Mouse (Mus musculus) kidney, postnatal 25 days (tissue): Measurements from ENCODE around the gene Oas1h.
"Not testable (repeated sequence)": the region's sequence is repeated elsewhere in the genome, so short reads cannot be mapped to it uniquely, and the experiment has no call there.

ENCODE experiments used
- DNase-seq, 2 experiments: peaks; one replicate each; pipeline ENCODE4 v3.0.0; 2021; ENCODE audit warnings: mixed read lengths in 2 of 2

Gene Oas1h

DNA sequence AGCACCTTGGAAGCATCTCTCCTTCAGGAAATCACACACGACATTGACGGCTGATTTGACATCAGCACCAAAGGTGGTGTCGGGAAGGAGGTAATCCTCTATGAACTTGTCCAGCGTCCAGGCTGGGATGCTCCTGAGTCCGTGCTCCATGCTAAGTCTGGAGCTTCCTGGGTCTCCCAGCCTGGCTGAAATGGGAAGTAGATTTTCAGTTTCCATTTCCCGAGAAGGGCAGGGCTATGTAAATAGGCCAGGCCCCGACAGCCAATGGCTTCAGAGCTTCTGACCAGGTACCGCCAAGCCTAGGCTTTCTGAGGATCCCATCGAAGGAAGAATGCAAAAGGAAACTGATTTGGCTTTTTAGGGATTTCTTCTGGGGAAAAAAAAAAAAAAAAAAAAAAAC, 26.2 kb downstream of the Oas1h start, which contains the start of gene Oas1g:
Oas1g (minus strand) TSS at position 201 of the 400 bp plus-strand sequence.
- not testable (repeated sequence) for DNase-seq

DNA sequence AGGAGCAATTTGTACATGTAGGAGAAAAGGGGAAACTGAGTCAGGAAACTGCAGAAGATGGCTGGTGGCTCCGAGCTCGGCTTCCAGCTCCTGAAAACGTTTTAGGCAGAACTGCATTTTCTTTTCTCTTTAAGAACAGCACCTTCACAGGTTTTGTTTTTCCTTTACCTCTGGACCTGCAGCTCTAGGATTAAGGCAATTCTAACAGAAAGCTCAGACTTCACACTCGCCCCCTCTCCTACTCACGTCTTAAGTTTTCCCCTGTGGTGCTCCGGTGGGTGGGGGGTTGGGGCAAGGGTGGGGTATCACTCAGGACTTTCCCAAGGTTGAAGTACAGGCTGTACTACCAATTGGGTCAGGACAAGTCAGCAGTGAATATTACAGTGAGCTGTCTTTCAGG, 26.6 kb downstream of the Oas1h start:
- DNase-seq: no peak

DNA sequence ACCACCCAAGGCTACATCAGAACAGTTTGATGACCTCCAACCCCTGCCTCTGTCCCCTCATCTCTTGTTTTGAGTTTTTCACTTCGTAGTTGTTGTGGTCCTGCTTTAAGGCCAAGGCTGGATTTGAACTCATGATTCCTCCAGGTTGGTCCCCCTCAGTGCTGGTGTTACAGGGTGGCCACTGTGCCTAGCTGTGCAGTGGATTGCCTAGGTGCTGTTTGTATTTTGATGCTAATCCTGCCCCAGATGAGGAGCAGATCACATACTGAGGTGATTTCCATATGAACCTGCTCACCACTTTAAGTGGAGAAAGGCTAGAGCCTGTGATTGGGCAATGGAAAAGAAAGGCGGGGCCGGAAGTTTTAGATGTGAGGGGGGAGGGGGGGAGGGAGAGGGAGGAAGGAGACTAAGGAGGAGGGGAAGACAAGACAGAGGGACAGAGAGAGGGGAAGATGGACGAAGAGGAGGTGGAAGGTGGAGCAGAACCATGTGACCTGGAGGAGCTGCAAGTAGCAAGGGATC, 27.1 kb downstream of the Oas1h start:
- DNase-seq: not testable (repeated sequence)

DNA sequence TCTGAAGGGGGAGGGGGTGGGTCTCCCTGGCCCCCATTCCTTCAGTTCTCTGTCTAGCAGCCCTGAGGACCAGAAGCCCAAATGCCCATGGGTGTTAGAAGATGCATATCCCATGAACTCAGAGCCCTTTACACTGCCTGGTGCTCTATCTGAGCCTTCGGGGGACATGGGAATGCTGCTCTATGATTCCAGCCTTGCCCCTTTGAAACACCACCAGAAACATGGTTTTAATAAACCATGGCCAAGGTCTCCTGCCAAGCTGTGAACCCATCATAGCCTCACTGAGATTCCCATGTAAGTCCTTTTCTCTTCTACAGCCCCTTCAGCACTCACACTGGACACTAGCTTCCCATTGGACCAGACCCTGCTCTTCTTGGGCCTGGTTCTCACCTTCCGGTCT, 28.8 kb downstream of the Oas1h start:
- no peak for DNase-seq

DNA sequence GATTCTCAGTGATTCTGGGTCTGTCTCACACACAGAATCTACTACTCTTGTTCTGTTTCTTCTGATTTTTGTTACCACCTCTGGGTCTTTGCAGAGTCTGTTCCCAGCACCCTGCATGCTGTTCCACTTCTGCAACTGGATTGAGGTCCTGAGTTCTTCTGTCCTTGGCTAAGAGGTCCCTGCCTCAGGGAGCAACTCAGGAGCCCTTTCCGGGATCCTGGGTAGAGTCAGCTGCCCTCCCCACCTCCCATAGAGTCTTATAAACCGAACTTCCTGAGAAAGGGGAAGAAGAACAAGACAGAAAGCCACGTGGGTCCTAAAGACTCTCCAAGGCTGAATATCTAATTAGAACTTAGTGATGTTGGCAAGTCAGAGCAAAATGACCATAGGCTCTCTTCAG, 29.8 kb downstream of the Oas1h start:
- DNase-seq: no peak

DNA sequence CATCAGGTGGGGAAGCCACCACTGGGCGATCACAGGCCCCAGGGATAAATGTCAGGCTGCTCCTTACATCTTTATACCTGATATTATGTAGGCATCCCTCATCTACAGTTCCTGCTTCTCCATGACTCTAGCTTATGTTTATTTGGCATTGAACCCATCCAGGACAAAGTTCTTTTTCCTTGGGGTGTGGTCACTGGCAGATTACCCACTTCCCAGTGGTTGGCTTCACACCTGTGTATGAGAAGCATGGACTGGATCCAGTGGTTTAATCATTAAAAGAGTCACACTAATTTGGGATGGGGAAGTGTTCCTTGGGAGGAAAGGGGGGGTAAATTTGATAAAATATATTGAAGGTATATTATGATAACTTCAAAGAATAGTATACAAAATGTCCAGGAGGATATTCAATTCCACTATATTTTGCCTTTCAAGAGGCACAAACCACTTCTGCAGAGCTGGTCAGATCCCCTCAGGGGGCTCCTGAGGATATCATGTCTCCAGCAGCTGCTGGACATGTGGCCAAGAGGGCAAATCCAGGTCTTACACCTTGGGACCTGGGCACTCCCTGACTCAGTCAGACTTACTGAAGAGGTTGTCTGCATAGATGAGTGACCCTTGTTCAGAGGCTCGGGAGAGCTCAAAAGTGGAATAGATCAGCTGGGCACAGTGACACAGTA, 30.5 kb downstream of the Oas1h start:
- not testable (repeated sequence) for DNase-seq

DNA sequence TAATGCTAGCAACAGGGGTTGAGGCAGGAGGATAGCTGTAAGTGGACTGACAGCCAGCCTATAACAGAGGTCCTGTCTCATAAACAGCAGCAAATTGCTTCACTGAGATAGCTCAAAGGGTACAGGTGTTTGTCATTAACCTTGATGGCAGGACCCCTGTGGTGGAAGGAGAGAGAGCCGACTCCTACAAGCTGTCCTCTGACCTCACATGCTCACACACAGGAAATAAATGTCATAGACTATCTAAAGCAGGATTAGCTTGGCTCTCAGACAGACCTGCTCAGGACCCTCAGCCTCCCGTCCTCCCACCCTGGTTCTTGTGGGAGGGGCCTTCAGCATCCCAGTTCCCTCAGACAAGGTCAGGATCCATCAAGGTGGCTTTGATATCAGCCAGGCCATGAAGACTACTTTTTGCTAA, 31.0 kb downstream of the Oas1h start:
- no peak for DNase-seq

DNA sequence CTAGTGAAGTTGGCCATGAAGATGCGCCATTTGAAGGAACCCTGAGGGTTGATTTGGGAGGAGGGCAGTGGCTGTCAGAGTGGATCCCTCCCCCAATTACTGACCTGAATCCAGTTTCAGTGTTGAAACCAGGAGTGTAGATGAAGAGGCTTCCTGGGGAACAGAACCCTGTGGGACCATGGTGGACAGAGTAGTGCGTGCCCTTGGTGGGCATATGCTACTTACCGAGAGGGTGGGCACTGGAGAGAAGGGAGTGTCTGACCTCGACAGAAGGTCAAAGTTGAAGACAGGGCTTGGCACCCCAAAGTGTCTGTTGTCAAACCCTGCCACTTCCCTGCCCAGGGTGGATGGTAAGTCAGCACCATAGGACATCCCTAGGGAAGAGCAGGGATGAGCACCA, 32.6 kb downstream of the Oas1h start:
- DNase-seq: not testable (repeated sequence)

DNA sequence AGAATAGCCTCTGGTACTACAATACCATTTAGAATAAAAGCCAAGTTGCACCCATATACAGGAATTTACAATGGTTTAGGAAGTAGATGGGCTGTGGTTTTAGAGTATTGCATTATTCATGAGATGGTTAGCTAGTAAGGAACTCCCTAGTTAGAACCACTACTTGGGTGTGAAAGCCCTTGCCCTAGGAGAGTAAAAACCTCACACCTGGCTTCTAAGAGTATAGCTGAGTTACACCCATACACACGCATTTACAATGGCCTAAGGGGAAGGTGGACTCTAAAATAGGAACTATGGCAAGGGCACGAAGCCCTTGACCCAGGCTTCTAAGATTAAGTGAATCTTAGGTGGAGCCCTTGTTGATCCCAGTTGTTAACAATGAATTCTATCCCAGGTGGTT, 33.5 kb downstream of the Oas1h start:
- DNase-seq: not testable (repeated sequence)

DNA sequence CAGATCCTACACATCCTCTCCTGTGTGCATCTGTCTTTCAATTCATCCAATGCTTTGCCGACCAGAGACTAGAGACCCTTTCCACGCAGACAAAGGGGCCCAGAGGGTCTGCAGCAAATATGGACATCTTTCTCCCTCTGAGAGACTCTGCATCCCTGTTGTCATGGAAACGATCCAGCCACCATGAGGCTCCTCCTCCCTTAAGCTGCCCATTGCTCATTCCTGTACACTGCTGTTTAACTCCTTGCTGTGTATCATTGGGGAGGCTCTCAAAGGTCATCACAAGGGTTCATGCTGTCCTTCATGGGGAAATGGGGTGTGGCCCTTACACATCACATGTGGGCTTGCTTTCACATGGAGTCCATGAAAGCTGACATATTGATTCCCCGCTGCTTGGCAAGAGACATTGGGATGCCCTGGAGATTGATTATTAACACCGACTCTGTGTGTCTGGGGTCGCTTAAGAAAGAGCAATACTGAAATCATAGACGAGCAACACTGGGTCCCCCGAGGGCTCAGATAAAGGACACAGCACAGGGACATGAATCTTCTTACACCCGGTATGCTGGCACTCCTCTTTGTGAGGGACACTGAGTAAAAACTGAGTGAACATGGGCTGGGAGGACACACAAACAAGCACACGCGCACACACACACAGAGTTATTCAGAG, 34.1 kb downstream of the Oas1h start:
- DNase-seq: no peak

DNA sequence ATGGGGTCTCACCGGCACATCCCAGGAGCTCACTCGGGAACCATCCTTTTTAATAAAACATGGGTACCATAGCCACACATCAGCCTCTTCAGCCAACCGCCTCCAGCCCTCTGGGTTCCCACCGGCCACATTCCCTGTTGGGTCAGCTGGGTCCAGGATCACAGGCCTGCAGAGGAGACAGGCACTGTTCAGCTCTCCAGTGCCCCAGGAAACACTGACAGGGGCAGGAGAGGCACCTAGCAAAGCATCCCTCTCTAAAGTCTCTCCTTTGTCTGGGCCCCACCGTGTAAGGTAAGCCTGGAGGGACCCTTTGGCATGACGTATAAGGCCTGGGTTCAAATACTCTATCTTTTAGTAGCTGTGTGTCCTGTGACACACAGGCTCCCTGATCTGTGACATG, 37.1 kb downstream of the Oas1h start:
- peak in 1 of 2 experiments; percentile 30 for DNase-seq

DNA sequence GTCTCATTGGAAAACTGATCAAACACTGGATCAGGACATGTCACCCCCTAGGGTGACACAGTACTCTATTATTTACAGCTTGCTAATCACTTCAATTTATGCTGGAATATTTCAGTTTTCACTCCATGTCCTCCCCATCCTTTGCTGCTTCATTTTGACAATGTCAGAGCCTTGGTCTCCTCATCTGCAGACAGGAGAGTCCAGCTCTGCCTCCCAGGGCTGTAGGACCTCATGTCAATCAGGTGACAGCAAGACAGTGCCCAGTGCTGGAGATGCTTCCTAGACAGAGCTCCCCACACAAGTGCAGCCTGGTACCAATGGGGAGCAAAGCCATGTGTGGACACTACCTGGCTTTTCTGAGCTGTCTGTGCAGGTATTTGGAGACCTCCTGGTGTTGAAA, 37.5 kb downstream of the Oas1h start:
- DNase-seq: no peak

DNA sequence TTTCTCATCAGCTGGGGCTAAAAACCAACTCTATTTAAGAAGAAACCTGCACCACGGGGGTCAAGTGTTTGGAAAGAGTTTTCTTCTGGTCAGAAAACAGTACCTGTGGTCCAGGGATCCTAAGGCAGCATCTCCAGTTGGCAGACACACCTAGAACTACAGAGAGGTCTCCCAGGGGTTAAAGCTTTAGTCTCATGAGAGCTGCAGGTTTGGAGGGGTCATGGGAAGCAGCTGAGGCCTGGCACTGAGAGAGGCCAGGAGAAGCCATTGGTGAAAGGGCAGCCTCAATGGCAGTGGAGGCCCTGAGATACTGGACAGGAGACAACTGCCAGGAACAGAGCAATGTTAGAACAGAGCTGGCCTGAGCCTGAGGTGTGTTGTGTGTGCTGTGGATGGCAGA, 39.4 kb downstream of the Oas1h start:
- no peak for DNase-seq

DNA sequence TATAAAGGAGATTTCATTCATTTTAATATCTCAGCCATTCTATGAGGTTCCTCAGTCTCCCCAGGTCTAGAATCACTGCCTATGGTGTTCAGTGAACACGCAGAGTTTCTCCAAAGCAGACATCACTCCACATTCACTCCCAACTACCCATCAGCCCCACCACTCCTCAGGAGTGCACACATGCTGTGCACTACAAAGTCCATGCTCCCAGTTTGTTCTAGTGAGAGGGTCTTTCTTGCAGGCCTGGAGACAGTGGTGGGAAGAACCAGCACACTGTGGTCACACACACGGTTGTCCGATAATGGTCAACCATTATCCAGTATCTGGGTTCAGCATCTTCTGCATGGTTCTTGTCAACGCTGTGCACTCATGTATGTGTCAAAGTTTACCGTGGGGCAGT, 40.8 kb downstream of the Oas1h start:
- DNase-seq: no peak

DNA sequence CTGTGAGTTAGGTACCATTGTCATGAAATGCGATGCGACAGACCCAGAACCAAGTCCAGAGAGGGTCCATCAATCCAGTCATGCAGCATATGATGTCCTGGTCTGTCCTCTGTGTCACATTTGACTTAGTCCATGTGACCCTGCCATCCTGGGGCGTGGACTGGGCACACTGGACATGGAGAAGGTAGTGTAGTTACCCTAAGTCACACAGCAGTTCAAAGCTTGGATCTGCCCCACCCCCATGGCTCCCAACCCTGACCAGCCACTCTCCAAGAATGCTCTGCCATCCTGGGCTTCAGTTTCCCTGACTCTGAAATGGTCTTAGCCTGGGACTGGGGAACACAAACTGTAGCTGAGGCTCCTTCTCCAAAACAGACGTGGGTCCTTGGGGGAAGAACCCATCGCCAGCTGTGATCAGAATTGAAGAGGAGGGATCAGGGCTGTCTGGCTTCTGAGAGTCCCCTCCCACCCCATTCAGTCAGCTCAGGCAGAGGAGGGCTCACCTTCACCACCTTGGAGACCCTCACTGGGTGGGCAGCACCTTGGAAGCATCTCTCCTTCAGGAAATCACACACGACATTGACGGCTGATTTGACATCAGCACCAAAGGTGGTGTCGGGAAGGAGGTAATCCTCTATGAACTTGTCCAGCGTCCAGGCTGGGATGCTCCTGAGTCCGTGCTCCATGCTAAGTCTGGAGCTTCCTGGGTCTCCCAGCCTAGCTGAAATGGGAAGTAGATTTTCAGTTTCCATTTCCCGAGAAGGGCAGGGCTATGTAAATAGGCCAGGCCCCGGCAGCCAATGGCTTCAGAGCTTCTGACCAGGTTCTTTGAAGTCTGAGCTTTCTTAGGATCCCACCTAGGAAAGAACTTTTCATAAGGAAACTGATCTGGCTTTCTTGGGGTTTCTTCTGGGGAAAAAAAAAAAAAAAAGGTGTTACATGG, 45.8 kb downstream of the Oas1h start, which contains the start of gene Oas1a:
Oas1a (minus strand) TSS at position 731 of the 943 bp plus-strand sequence.
- DNase-seq: not testable (repeated sequence)

DNA sequence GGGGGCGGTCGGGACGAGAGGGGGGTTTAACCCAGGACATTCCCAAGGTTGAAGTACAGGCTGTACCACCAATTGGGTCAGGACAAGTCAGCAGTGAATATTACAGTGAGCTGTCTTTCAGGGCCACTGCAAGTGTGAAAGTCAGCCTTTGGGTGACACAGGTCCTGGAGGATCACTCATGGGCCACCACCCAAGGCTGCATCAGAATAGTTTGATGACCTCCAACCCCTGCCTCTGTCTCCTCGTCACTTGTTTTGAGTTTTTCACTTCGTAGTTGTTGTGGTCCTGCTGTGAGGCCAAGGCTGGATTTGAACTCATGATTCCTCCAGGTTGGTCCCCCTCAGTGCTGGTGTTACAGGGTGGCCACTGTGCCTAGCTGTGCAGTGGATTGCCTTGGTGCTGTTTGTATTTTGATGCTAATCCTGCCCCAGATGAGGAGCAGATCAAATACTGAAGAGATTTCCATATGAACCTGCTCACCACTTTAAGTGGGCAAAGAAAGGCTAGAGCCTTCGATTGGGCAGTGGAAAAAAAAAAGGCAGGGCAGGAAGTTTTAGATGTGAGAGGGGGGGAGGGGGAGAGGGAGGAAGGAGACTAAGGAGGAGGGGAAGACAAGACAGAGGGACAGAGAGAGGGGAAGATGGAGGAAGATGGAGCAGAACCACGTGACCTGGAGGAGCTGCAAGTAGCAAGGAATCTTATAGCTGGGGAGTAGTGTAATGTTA, 47.1 kb downstream of the Oas1h start:
- DNase-seq: no peak

DNA sequence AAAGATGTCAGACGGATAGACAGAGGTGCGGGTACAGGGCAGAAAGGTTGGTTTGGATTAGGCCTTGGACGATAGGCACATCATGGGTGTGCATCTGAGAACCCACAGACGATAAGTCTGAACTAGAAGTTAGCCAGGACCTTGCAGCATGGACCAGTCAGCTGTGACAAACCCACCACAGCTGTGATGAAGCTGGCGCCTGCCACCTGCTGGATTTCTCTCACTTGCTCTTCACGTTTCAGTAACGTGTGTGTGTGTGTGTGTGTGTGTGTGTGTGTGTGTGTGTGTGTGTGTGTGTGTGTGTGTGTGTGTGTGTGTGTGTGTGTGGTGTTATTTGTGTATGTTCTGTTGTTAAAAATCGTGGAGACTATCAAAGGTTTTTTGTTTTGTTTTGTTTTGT, 53.0 kb downstream of the Oas1h start, which contains the start of gene Oas1d:
Oas1d (plus strand) TSS at position 333 of the 400 bp plus-strand sequence.
- not testable (repeated sequence) for DNase-seq

DNA sequence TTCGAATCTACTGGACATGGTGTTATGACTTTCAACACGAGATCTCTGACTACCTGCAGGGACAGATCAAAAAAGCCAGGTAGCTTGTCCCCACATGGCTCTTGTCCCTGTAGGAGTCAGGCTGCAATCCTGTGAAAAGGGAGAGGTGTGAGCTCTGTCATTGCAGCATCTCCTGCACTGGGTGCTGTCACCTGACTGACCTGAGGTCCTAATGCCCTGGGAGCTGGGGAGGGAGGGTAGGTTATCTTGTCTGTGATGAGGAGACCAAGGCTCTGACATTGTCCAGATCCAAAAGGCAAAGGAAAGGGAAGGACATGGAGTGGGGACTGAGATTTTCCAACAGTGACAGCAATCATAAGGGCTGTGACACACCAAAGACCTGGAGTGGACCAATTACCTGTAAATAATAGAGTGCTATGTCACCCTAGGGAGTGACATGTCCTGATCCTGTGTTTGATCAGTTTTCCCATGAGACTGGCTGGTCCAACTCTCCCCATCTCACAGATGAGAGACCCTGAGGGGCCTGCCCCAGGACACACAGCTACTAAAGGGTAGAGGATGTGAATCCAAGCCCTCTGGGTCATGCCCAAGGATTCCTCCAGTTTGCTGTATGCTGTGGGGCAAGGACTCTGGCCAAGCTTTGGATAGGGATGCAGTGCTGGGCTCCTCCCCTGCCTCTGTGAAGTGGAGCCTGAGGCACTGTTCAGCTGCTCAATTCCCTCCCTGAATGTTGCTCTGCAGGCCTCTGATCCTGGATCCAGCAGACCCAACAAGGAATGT, 58.1 kb downstream of the Oas1h start:
- not testable (repeated sequence) for DNase-seq

DNA sequence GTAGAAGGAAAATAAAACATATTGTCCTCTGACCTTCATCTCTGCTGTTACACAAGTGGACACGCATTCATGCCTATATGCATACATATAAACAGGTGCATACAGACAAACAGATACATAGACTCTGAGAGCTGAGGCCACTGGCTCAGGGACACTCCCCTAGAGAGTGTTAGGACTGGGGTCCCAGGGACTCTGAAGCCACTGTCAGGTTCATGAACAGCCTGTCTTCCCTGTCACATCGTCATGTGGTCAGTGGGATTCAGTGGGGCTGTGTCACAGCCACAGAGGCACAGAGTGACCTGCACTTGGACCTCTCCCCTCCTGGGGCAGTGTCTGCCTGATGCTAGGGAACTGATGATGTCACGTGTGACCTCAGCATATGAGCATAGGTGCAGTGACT, 59.1 kb downstream of the Oas1h start:
- DNase-seq: no peak
